Mouse (Mus musculus): ENCODE measurements around the gene Ctrl.

DNA sequence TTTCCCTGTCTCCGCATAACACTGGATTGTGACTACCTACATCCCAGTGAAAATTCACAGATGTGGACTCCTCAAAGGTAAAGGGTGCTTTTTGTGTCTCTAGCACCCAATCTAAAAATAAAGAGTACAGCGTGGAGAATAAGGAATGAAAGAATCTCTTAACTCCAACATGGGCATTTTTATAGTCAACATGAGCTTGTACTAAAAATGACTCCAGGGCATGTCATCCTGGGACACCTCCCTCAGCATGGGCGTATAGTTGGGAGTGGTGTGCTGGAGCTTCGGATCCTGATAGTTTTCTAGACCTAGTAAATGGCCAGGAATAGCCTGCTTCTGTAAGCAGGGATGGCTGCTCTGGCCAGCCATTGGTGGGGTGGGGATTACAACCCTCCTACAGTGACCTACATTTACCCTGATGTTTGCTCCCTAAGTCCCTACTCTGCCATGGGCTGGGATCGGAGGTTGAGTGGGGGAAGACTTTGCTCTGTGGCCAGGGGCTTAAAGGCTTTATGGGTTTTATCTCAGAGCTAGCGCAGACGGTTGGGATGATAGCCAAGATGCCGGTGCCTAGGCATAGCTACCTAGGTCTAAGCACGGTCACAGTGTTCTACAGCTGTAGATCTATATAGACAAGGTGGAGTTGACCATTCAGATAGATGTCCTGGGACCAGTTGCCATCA, 35.7 kb downstream of the Ctrl start:
- TF ChIP-seq CTCF (IDR thresholded peaks at IDR 0.05; ENCODE audit: extremely low read depth, insufficient read depth, insufficient read length, insufficient replicate concordance): no peak
- TF ChIP-seq POLR2A (IDR thresholded peaks at IDR 0.05; ENCODE audit: low read depth, low read length): no peak
